Mouse (Mus musculus) hindbrain, embryonic 15.5 days (tissue): ENCODE results near the gene Chrm3. TPM values are rescaled to one million over a fixed set of nuclear protein-coding genes. Genes with fewer than 3 reads are reported as not detected.

ENCODE experiments used
- ATAC-seq: fragments of 200-750 bp; cut with Nextera tagmentation; 2 replicates; pipeline ENCODE4 v1.8.0; 2017; ENCODE audit warnings: low read depth, moderate number of reproducible peaks, moderate TSS enrichment; ENCODE audit not compliant: low FRiP score
- H3K27ac ChIP-seq: fragments of 300-500 bp; sonication (generic); replicated peaks from 2 replicates; pipeline ENCODE4 v1.5.1; 2015; ENCODE audit warnings: mild to moderate bottlenecking, inconsistent platforms
- H3K27me3 ChIP-seq: fragments of 300-500 bp; sonication (generic); 2 replicates; pipeline ENCODE4 v1.6.1; 2015; ENCODE audit warnings: control low read depth, inconsistent platforms
- H3K36me3 ChIP-seq: fragments of 300-500 bp; sonication (generic); 2 replicates; pipeline ENCODE4 v1.6.1; 2015; ENCODE audit warnings: control low read depth, inconsistent platforms
- H3K4me1 ChIP-seq: fragments of 300-500 bp; sonication (generic); replicated peaks from 2 replicates; pipeline ENCODE4 v1.6.1; 2015; ENCODE audit warnings: control low read depth, inconsistent platforms
- H3K4me2 ChIP-seq: fragments of 300-500 bp; sonication (generic); 2 replicates; pipeline ENCODE4 v1.6.1; 2015; ENCODE audit warnings: moderate library complexity, mild to moderate bottlenecking, inconsistent platforms
- H3K4me3 ChIP-seq: fragments of 300-500 bp; sonication (generic); 2 replicates; pipeline ENCODE4 v1.5.1; 2015; ENCODE audit warnings: mild to moderate bottlenecking, inconsistent platforms
- H3K9ac ChIP-seq: fragments of 300-500 bp; sonication (generic); 2 replicates; pipeline ENCODE4 v1.6.1; 2015; ENCODE audit warnings: inconsistent platforms
- H3K9me3 ChIP-seq: fragments of 300-500 bp; sonication (generic); 2 replicates; pipeline ENCODE4 v1.6.1; 2016; ENCODE audit warnings: control low read depth, inconsistent platforms
- WGBS: fragments of 180-500 bp; shearing (Covaris S2); methylation state at CpG from one replicate; pipeline ENCODE4 v1.1.7; 2015; 5-methylcytosine and 5-hydroxymethylcytosine counted together
- polyA plus RNA-seq: library from polyadenylated mRNA; unstranded; fragments of >200 nt; fragmentation: Nextera tagmentation; extraction: Ambion mirVana; gene quantifications from 2 replicates; pipeline ENCODE4 v1.2.1, GENCODE M21; 2015

Gene Chrm3
- polyA plus RNA-seq, 1 experiment from 2014 or later, result 3.2 TPM

GRCm38 (mm10) chr13:9940186-9940585, 420.5 kb downstream of the Chrm3 start:
- H3K36me3 ChIP-seq, result no peaks in the 10 kb centered on the region
- H3K4me3 ChIP-seq, result no peak overlapping the region
- no peak overlapping the region for H3K27ac ChIP-seq
- no peak overlapping the region for H3K9ac ChIP-seq
- H3K27me3 ChIP-seq, result no peaks in the 10 kb centered on the region
- no peak for ATAC-seq
- H3K4me1 ChIP-seq, result no peaks in the 10 kb centered on the region
- H3K4me2 ChIP-seq, result no peak overlapping the region
- H3K9me3 ChIP-seq, result no peaks in the 10 kb centered on the region
- 81% methylated on average over 1 of the region's 1 CpGs for WGBS

DNA sequence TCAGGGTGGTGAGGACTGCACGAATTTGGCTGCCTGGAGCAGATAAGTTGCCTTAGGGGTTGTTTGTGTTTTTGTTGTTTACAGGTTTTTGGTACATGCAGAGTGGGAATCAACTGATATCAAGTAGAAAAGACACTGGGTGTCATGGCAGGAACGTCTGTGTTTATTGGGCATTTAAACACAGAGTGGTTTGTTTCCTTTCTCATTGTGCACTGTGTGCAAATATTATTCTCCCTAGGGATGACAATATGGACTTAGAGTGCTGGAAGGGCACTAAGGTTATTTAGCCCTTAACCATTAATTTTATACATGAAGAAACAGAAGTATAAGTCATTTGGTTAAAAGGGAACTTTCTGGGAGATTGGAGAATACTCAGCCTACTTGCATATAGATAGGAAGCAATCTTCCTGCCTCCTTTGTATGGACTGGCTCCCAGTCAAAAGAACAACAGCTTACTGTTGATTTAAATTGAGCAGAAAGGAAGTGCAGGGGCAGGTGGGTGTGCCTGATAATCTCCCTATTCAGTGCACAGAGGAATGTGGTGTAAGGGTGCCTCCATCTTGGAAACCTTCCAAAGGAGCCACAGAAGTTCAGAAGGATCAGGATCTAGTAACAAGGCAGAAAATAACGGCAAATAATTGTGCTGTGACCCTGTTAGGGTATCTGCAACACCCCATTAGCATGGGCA, 421.7 kb downstream of the Chrm3 start:
- Histone ChIP-seq H3K9me3 (no peaks in the 10 kb centered on the region), H3K27me3 (no peaks in the 10 kb centered on the region), H3K4me2 (no peak overlapping the region), H3K9ac (no peak overlapping the region), H3K4me3 (no peak overlapping the region), H3K4me1 (no peaks in the 10 kb centered on the region), H3K27ac (no peak overlapping the region), H3K36me3 (no peaks in the 10 kb centered on the region)
- ATAC-seq, result no peak
- 64% methylated on average over 3 of the region's 3 CpGs for WGBS

DNA sequence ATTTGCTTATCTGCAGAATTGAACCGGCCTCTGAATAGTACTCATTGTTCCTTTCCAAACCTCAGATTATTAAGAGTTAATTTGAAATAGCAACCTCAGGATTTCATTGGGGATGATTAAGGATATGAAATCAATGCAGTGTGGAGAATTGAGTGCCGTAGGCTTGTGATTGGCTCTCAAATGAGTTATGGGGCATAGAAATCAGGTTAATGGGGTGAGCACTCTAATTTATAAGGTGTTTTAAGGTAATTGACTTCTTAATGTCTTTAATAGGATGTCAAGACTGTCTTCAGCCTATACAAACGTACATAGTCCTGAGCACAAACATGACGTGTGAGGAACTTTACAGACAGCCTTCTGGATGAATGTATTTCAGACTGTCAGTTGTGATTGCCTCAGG, 427.9 kb downstream of the Chrm3 start:
- 0 out of 2 replicates have a peak, but pooled peaks cover 4% of the 10 kb centered on the region for H3K4me1 ChIP-seq
- peak; percentile 7; the same call in 1 of the 2 replicates for ATAC-seq
- no peaks in the 10 kb centered on the region for H3K36me3 ChIP-seq
- no peaks in the 10 kb centered on the region for H3K9me3 ChIP-seq
- no peak overlapping the region for H3K4me2 ChIP-seq
- H3K4me3 ChIP-seq, result no peak overlapping the region
- no peak overlapping the region for H3K27ac ChIP-seq
- no peak overlapping the region for H3K9ac ChIP-seq
- no peaks in the 10 kb centered on the region for H3K27me3 ChIP-seq
- WGBS, result 62% methylated on average over 4 of the region's 4 CpGs

- no peak for ATAC-seq
- 75% methylated on average over 1 of the region's 1 CpGs for WGBS
Measured at GRCm38 (mm10) chr13:9930606-9931005, 430.0 kb downstream of the Chrm3 start.

GRCm38 (mm10) chr13:9929978-9930377, 430.7 kb downstream of the Chrm3 start:
- no peaks in the 10 kb centered on the region for H3K36me3 ChIP-seq
- 35% methylated on average over 2 of the region's 2 CpGs for WGBS
- H3K27me3 ChIP-seq, result no peaks in the 10 kb centered on the region
- no peak overlapping the region for H3K4me3 ChIP-seq
- peak; percentile 84 for ATAC-seq
- H3K4me1 ChIP-seq, result 0 out of 2 replicates have a peak, but pooled peaks cover 4% of the 10 kb centered on the region
- H3K9me3 ChIP-seq, result no peaks in the 10 kb centered on the region
- no peak overlapping the region; the same call in 1 of the 2 replicates for H3K27ac ChIP-seq
- H3K9ac ChIP-seq, result no peak overlapping the region
- H3K4me2 ChIP-seq, result no peak overlapping the region

More at GRCm38 (mm10) chr13:9930606-9931005, 430.0 kb downstream of the Chrm3 start:
- H3K4me2 ChIP-seq, result no peak overlapping the region
- no peak overlapping the region for H3K4me3 ChIP-seq
- H3K27ac ChIP-seq, result no peak overlapping the region
- H3K9ac ChIP-seq, result no peak overlapping the region
- no peaks in the 10 kb centered on the region for H3K9me3 ChIP-seq
- H3K4me1 ChIP-seq, result 0 out of 2 replicates have a peak, but pooled peaks cover 4% of the 10 kb centered on the region
- no peaks in the 10 kb centered on the region for H3K27me3 ChIP-seq
- no peaks in the 10 kb centered on the region for H3K36me3 ChIP-seq

- WGBS, result 97% methylated on average over 1 of the region's 1 CpGs
- ATAC-seq, result no peak
- no peaks in the 10 kb centered on the region for H3K27me3 ChIP-seq
- H3K36me3 ChIP-seq, result no peaks in the 10 kb centered on the region
- H3K4me2 ChIP-seq, result no peak overlapping the region
- no peaks in the 10 kb centered on the region for H3K9me3 ChIP-seq
- no peak overlapping the region for H3K27ac ChIP-seq
- H3K9ac ChIP-seq, result no peak overlapping the region
- no peaks in the 10 kb centered on the region for H3K4me1 ChIP-seq
- H3K4me3 ChIP-seq, result no peak overlapping the region
Measured at GRCm38 (mm10) chr13:9921150-9921549, 439.5 kb downstream of the Chrm3 start.

- no peaks in the 10 kb centered on the region for H3K4me1 ChIP-seq
- no peak for ATAC-seq
- H3K27me3 ChIP-seq, result no peaks in the 10 kb centered on the region
- no peak overlapping the region for H3K4me2 ChIP-seq
- no peaks in the 10 kb centered on the region for H3K36me3 ChIP-seq
- H3K9ac ChIP-seq, result no peak overlapping the region
- no peaks in the 10 kb centered on the region for H3K9me3 ChIP-seq
- no peak overlapping the region for H3K4me3 ChIP-seq
- WGBS, result 87% methylated on average over 4 of the region's 4 CpGs
- H3K27ac ChIP-seq, result no peak overlapping the region
Measured at GRCm38 (mm10) chr13:9912697-9913096, 447.9 kb downstream of the Chrm3 start.

DNA sequence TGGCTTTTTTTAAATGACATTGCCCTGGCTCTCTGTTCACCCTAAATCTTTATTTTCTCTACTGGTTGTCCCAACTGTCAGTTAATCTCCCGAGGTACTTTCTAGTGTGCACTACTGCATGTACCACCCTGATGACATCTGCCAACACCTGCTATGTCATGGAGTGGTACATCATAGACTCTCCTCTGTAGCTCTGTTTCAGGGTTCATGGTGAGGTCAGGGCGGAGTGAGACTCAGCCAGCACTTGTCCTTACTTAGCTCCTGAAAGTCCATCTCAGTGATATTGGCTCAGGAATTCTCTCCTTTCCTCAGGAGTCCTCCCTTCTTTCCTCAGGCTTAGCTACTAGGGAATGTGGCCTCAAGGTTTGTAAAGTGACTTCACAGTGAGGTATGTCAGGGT, 451.9 kb downstream of the Chrm3 start:
- no peaks in the 10 kb centered on the region for H3K9me3 ChIP-seq
- 94% methylated on average over 2 of the region's 2 CpGs for WGBS
- no peak for ATAC-seq
- no peak overlapping the region for H3K4me2 ChIP-seq
- H3K9ac ChIP-seq, result no peak overlapping the region
- no peaks in the 10 kb centered on the region for H3K27me3 ChIP-seq
- no peak overlapping the region for H3K4me3 ChIP-seq
- H3K27ac ChIP-seq, result no peak overlapping the region
- no peaks in the 10 kb centered on the region for H3K4me1 ChIP-seq
- H3K36me3 ChIP-seq, result no peaks in the 10 kb centered on the region

DNA sequence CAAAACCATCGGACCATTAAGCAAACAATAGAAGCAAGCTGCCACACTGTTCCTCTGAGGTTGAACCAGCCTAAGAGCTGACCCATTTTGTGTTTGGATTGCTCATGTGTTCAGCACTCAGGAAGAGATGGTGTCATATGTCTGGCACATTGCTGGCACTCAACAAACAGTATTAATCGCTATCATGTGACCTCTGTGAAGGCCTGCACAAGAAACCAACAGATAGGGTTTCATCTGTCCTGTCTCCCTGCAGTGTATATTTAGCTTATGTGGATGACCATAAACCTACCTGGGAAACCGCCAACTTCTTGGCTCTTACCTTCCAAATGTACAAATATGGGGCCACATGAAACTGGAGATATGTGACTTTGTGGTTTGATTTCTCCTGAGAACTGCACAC, 453.4 kb downstream of the Chrm3 start:
- WGBS, result 92% methylated on average over 3 of the region's 3 CpGs
- no peak overlapping the region for H3K4me3 ChIP-seq
- no peak overlapping the region for H3K9ac ChIP-seq
- no peaks in the 10 kb centered on the region for H3K36me3 ChIP-seq
- no peaks in the 10 kb centered on the region for H3K9me3 ChIP-seq
- H3K27ac ChIP-seq, result no peak overlapping the region
- H3K4me2 ChIP-seq, result no peak overlapping the region
- ATAC-seq, result no peak
- no peaks in the 10 kb centered on the region for H3K27me3 ChIP-seq
- H3K4me1 ChIP-seq, result no peaks in the 10 kb centered on the region

GRCm38 (mm10) chr13:9904455-9904854, 456.2 kb downstream of the Chrm3 start:
- Histone ChIP-seq H3K27ac (no peak overlapping the region), H3K4me3 (no peak overlapping the region), H3K4me2 (no peak overlapping the region), H3K27me3 (no peaks in the 10 kb centered on the region), H3K9me3 (no peaks in the 10 kb centered on the region), H3K36me3 (no peaks in the 10 kb centered on the region), H3K4me1 (no peaks in the 10 kb centered on the region), H3K9ac (no peak overlapping the region)
- no peak for ATAC-seq

- no peak overlapping the region for H3K9ac ChIP-seq
- H3K4me1 ChIP-seq, result no peaks in the 10 kb centered on the region
- no peaks in the 10 kb centered on the region for H3K36me3 ChIP-seq
- WGBS, result 91% methylated on average over 5 of the region's 5 CpGs
- no peak overlapping the region for H3K4me3 ChIP-seq
- ATAC-seq, result no peak
- H3K27ac ChIP-seq, result no peak overlapping the region
- no peak overlapping the region for H3K4me2 ChIP-seq
- H3K9me3 ChIP-seq, result no peaks in the 10 kb centered on the region
- no peaks in the 10 kb centered on the region for H3K27me3 ChIP-seq
Measured at GRCm38 (mm10) chr13:9900653-9901385, 459.8 kb downstream of the Chrm3 start.

DNA sequence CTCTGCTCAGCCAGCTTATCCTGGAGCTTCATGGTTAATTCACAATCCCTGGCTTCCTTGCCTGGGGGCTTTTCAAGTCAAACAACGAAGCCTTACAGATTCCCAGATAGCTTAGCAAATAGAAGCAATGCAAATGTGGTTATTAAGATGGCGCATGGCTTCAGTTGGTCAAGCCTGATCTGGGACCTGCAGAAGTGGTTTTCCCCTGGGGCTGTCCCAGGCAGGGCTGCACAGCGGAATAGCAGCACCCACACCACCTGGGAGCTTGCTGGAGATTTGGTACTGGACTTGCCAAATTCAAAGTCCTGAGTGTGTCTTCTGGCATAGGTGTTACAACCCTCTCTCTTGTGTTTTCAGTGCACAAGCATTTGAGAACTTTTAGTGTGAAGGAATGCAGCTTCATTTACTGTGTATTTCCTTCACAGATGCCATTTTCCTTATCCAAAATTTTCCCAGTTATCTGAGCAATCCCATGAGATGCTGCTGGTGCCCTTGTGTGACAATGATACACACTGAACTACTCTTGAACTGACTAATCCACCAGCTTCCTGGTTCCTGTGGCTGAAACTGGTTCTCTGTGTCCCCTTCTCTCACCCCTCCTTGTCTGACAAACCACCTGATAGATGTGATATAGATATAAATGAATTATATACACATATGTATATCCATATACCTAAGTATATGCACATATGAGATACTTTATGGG, 461.8 kb downstream of the Chrm3 start:
- Histone ChIP-seq H3K9ac (no peak overlapping the region), H3K4me1 (no peaks in the 10 kb centered on the region), H3K4me3 (no peak overlapping the region), H3K27ac (no peak overlapping the region), H3K9me3 (no peaks in the 10 kb centered on the region), H3K27me3 (no peaks in the 10 kb centered on the region), H3K36me3 (no peaks in the 10 kb centered on the region), H3K4me2 (no peak overlapping the region)
- ATAC-seq, result no peak; the same call in 1 of the 2 replicates
- 78% methylated on average over 3 of the region's 3 CpGs for WGBS
